Mouse (Mus musculus): Measurements from ENCODE around the gene Evx2. TPM values are rescaled to one million over a fixed set of nuclear protein-coding genes. Genes with fewer than 3 reads are reported as not detected.

Gene Evx2
- total and polyA plus RNA-seq, 2 experiments from 2014 or later: 0.55 to 4.3 TPM

DNA sequence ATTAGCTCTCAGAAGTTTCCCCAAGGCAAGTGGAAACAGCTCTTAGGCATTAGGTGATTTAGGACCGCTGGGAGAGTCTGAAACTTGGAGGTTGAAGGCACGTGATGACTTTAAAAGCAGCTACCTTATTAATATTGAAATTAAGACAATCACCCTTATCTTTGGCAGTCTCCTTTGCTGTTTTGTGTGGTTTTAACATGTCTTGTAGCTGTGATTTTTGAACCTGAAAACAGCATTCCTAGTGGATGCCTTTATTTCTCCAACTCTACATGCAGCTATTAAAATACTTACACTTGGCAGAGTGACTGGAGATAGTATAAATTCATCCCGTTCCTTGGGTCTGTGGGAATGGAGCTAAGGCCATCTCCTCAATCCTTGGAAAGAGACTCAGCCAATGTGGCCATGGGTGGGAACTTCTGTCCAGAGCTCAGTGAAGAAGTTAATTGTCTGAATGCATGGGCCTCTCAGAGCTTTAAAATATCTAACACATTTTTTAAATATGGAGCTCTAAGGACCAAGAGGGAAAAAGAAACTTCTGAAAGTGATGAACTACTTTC lies 11.4 kb upstream of the Evx2 start:
- DNase-seq (ENCODE audit: low spot score): no peak
- H3K9ac ChIP-seq (replicated peaks; ENCODE audit: low read length): no peak overlapping the region
- WGBS: 2% methylated on average over 3 of the region's 3 CpGs
- no peak overlapping the region for H3K27ac ChIP-seq
- H3K4me3 ChIP-seq (ENCODE audit: low read length): no peak overlapping the region
- H3K9me3 ChIP-seq (ENCODE audit: low read length): no peaks in the 10 kb centered on the region
- no peaks in the 10 kb centered on the region for H3K4me1 ChIP-seq (ENCODE audit: insufficient read depth, low read length)
- no peak overlapping the region for H3K4me2 ChIP-seq (ENCODE audit: low read depth, low read length)
- H3K27me3 ChIP-seq (ENCODE audit: insufficient read depth, low read length): peaks cover 92% of the 10 kb centered on the region
- TF ChIP-seq CTCF (IDR thresholded peaks at IDR 0.05; ENCODE audit: low read depth): no peak
- no peaks in the 10 kb centered on the region for H3K36me3 ChIP-seq (ENCODE audit: insufficient read depth, low read length)
- no peak for ATAC-seq

DNA sequence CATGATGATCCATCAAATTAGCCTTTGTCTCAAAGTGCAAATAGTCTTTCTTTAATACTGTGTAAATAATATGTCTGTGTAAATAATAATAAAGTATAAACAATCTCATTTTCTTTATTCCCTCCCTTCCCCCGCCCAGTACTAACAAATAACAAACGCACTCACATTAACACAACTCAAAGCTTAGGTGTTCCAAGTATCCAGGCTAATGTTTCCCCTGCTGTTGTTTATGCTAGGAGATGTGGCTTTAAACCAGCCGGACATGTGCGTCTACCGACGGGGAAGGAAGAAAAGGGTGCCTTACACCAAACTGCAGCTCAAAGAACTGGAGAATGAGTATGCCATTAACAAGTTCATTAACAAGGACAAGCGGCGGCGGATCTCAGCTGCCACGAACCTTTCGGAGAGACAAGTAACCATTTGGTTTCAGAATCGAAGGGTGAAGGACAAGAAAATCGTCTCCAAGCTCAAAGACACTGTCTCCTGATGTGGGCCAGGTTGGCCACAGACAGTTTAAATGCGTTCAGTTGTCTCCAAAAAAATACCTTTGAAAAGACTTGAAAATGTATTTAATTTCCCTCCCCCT lies 10.4 kb upstream of the Evx2 start:
- Histone ChIP-seq H3K27ac (no peak overlapping the region), H3K36me3 (ENCODE audit: insufficient read depth, low read length) (no peaks in the 10 kb centered on the region), H3K4me2 (ENCODE audit: low read depth, low read length) (no peak overlapping the region), H3K9ac (replicated peaks; ENCODE audit: low read length) (no peak overlapping the region), H3K4me3 (ENCODE audit: low read length) (no peak overlapping the region), H3K4me1 (ENCODE audit: insufficient read depth, low read length) (no peaks in the 10 kb centered on the region), H3K27me3 (ENCODE audit: insufficient read depth, low read length) (peaks cover 92% of the 10 kb centered on the region), H3K9me3 (ENCODE audit: low read length) (no peaks in the 10 kb centered on the region)
- ATAC-seq (no peak), DNase-seq (ENCODE audit: low spot score) (no peak)
- 3% methylated on average over 14 of the region's 14 CpGs for WGBS
- TF ChIP-seq CTCF (IDR thresholded peaks at IDR 0.05; ENCODE audit: low read depth): no peak

DNA sequence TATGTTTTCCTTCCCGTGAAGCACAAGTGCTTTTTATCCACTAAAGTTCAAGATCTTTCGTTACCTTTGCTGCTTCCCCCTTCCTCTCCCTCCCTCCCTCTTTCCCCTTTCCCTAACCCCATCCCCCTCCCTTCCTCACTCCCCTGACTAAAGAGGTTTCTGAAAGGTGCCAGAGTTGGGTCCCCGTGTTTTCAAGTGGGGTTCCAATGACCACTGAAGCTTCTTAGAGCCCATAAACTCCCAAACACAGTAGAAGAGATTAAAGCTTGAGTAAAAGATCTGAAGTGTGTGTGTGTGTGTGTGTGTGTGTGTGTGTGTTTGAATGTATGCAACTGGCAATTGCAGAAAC lies 9.8 kb upstream of the Evx2 start:
- no peak overlapping the region for H3K27ac ChIP-seq
- H3K9me3 ChIP-seq (ENCODE audit: low read length): no peaks in the 10 kb centered on the region
- no peak for TF ChIP-seq CTCF (IDR thresholded peaks at IDR 0.05; ENCODE audit: low read depth)
- no peak overlapping the region for H3K4me3 ChIP-seq (ENCODE audit: low read length)
- DNase-seq (ENCODE audit: low spot score) (no peak), ATAC-seq (no peak)
- H3K9ac ChIP-seq (replicated peaks; ENCODE audit: low read length): no peak overlapping the region
- H3K27me3 ChIP-seq (ENCODE audit: insufficient read depth, low read length): peaks cover 92% of the 10 kb centered on the region
- no peaks in the 10 kb centered on the region for H3K4me1 ChIP-seq (ENCODE audit: insufficient read depth, low read length)
- WGBS: 2% methylated on average over 3 of the region's 3 CpGs
- no peaks in the 10 kb centered on the region for H3K36me3 ChIP-seq (ENCODE audit: insufficient read depth, low read length)
- H3K4me2 ChIP-seq (ENCODE audit: low read depth, low read length): no peak overlapping the region

GRCm38 (mm10) chr2:74668370-74669229 lies 9.2 kb upstream of the Evx2 start:
- ATAC-seq: peak; percentile 38; the same call in 1 of the 2 replicates
- no peak overlapping the region for H3K27ac ChIP-seq
- no peaks in the 10 kb centered on the region for H3K9me3 ChIP-seq (ENCODE audit: low read length)
- no peak for DNase-seq (ENCODE audit: low spot score)
- no peaks in the 10 kb centered on the region for H3K4me1 ChIP-seq (ENCODE audit: insufficient read depth, low read length)
- peaks cover 92% of the 10 kb centered on the region for H3K27me3 ChIP-seq (ENCODE audit: insufficient read depth, low read length)
- peak overlapping the region; percentile 43 for H3K4me2 ChIP-seq (ENCODE audit: low read depth, low read length)
- H3K4me3 ChIP-seq (ENCODE audit: low read length): peak overlapping the region; percentile 23
- WGBS: under 1% methylated on average over 72 of the region's 74 CpGs
- H3K9ac ChIP-seq (replicated peaks; ENCODE audit: low read length): no peak overlapping the region
- no peak for TF ChIP-seq CTCF (IDR thresholded peaks at IDR 0.05; ENCODE audit: low read depth)
- H3K36me3 ChIP-seq (ENCODE audit: insufficient read depth, low read length): no peaks in the 10 kb centered on the region

DNA sequence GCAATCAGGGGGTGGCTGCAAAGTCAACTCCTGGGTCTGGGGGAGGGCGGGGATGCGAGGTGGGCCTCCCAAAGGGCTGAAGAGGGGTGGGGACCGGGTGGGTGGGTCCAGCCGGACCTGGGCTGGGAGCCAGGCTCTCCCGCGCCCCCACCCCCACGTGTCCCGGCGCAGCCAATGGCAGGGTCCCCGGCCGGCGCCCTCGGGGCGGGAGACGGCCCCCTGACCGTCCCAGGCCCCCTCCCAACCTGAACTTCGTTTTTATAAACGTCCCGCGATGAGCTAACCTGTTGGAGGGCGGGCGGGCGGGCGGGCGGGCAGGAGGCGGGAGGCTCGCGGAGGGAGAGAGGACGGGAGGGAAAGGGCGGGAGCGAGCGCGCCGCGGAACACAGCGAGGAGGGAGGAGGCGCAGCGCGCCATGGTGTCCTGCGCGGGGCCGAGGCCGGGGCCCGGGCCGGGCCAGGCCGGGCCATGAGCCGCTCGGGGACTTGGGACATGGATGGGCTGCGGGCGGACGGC lies 8.5 kb upstream of the Evx2 start, which contains the start of gene Hoxd13:
Hoxd13 (plus strand) TSS at position 469 of the 516 bp plus-strand sequence.
- H3K9ac ChIP-seq (replicated peaks; ENCODE audit: low read length): no peak within 1 kb of the TSS
- DNase-seq (ENCODE audit: low spot score) (no peak), ATAC-seq (peak; percentile 39; the same call in 1 of the 2 replicates)
- H3K27ac ChIP-seq: no peak within 1 kb of the TSS
- H3K27me3 ChIP-seq (ENCODE audit: insufficient read depth, low read length): peaks cover 92% of the 10 kb centered on the region
- H3K9me3 ChIP-seq (ENCODE audit: low read length): no peaks in the 10 kb centered on the region
- no peaks in the 10 kb centered on the region for H3K36me3 ChIP-seq (ENCODE audit: insufficient read depth, low read length)
- no peak for TF ChIP-seq CTCF (IDR thresholded peaks at IDR 0.05; ENCODE audit: low read depth)
- WGBS: under 1% methylated on average over 40 of the region's 51 CpGs
- H3K4me3 ChIP-seq (ENCODE audit: low read length): peak within 1 kb of the TSS; percentile 23
- H3K4me1 ChIP-seq (ENCODE audit: insufficient read depth, low read length): no peaks in the 10 kb centered on the region
- H3K4me2 ChIP-seq (ENCODE audit: low read depth, low read length): peak within 1 kb of the TSS; percentile 43

DNA sequence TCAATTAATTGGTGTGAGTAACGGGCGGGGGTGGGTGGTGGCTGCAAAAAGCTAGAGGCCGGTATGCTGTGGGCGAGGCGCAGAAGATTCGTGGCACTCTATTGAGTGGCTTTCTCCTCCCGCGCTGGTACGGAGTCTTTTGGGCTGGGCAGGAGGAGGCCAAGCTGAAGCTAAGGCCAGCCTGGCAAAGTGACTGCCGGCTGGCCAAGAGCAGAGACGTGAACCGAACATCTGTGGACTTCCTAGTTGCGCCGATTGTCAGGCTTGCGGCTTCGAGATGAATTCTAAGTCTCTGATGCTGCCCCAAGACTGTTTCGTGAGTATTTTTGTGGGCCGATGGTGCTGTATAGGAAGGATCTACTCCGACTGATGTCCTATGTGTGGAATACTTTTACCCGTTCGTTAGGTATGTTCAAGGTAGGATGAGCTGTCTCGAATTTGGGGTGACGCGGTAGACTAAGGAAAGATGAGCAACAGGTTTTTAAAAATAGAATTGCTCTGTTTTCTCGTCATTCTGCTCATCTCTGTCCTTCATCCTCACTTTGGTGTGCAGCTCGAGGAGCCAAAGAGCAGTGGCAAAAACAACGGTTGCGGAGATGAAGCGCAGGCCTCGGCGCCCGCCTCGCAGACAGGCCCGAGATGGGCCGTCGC lies 8.0 kb upstream of the Evx2 start:
- WGBS: 2% methylated on average over 36 of the region's 36 CpGs
- H3K9ac ChIP-seq (replicated peaks; ENCODE audit: low read length): no peak overlapping the region
- H3K27ac ChIP-seq: no peak overlapping the region
- H3K36me3 ChIP-seq (ENCODE audit: insufficient read depth, low read length): no peaks in the 10 kb centered on the region
- no peak overlapping the region for H3K4me3 ChIP-seq (ENCODE audit: low read length)
- H3K27me3 ChIP-seq (ENCODE audit: insufficient read depth, low read length): peaks cover 92% of the 10 kb centered on the region
- no peak for ATAC-seq
- no peaks in the 10 kb centered on the region for H3K4me1 ChIP-seq (ENCODE audit: insufficient read depth, low read length)
- no peak overlapping the region for H3K4me2 ChIP-seq (ENCODE audit: low read depth, low read length)
- TF ChIP-seq CTCF (IDR thresholded peaks at IDR 0.05; ENCODE audit: low read depth): no peak
- no peaks in the 10 kb centered on the region for H3K9me3 ChIP-seq (ENCODE audit: low read length)
- no peak for DNase-seq (ENCODE audit: low spot score)
